Mouse (Mus musculus): Measurements from ENCODE around the gene Mrnip. TPM values are rescaled to one million over a fixed set of nuclear protein-coding genes. Genes with fewer than 3 reads are reported as not detected.

The Mrnip gene
- total RNA-seq, 2 experiments from 2014 or later = 2.4 to 3.0 TPM

DNA sequence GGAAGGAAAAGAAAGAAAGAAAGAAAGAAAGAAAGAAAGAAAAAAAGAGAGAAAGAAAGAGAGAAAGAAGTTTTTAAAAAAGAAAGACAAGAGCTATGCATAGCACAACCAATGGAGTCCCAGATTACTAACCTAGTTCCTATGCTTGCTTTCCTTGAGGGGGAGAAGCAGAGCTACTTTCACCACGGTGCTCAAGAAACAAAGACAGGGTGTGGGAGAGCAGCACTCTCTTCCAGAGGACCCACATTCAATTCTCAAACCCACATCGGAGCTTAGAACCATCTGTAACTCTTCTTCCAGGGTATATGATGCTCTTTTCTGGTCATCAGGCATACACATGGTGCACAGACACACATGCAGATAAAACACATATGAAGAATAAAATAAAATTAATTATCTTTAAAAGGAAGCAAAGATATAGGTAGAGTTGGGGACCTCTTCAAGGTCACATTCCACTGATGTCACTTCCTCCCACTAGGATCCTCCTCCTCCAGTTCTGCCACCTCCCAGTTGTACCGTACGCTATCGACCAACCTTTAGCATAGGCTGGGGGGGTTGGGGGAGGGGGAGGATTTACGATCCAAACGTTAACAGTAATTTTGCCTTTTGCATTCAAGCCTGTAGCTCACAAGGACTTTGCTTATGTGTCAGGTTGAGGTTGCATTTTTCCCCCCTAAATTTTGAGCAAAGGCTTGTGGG, 74.4 kb downstream of the Mrnip start:
- DNase-seq = no peak

Small RNA genes within 50 kb of the gene (microRNA-seq; reads per million reads assigned to microRNA genes)
- 0 to 0.38 reads per million in 2 experiments for gene Mir6919

Other genes starting within 250 kb of the Mrnip start
- gene Rnf130, start 149.1 kb upstream of the Mrnip start, total RNA-seq (2021) = 10 to 100 TPM; 50.1 to 55.7 TPM
- 10 to 100 TPM; 40.2 to 45.6 TPM for gene Tbc1d9b, start 43.0 kb upstream of the Mrnip start, total RNA-seq (2021)
- 100 to 1,000 TPM; 367 to 455 TPM for gene Sqstm1, start 36.4 kb downstream of the Mrnip start, total RNA-seq (2021)
- 10 to 100 TPM; 70.3 to 79.9 TPM for gene Mgat4b, start 36.4 kb downstream of the Mrnip start, total RNA-seq (2021)
- gene Ltc4s, start 64.2 kb downstream of the Mrnip start, total RNA-seq (2021) = 10 to 100 TPM in 1 of 2 experiments, 1 to 10 TPM in 1; 5.9 to 10.2 TPM
- 1 to 10 TPM; 8.8 to 9.6 TPM for gene Maml1, start 117.9 kb downstream of the Mrnip start, total RNA-seq (2021)
- gene Canx, start 151.2 kb downstream of the Mrnip start, total RNA-seq (2021) = 100 to 1,000 TPM; 311 to 325 TPM
- gene Cby3, start 180.0 kb downstream of the Mrnip start, total RNA-seq (2021) = not detected
- 10 to 100 TPM; 97.0 to 99.6 TPM for gene Hnrnph1, start 202.5 kb downstream of the Mrnip start, total RNA-seq (2021)

Data from heart, adult 18-20 months (tissue).